Mouse (Mus musculus): Measurements from ENCODE around the gene Tgm6. TPM values are rescaled to one million over a fixed set of nuclear protein-coding genes. Genes with fewer than 3 reads are reported as not detected.

Gene Tgm6
- polyA plus RNA-seq, 1 experiment from 2014 or later: not detected

DNA sequence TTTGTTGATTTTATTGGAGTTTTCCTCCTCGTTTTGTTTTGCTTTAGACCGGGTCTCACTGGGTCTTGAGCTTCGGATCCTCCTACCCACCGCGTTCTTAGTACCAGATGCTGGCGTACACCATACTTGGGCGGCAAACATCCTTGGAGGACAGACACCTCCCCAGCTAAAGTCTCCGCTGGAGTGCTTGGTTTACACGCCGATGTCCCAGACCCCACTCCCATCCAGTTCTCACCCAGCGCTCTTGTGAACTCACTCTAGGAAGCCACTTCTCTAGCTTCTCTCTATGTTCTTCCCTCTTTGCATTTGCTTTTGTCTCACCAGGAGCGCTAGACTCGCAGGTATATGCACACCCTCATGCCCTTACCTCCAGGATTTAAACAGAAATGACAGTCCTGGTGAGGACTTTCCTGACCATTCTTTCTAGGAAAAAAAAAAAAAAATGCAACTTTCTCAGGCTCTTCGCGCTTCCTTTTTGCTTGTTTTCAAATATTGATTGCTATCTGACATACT, 67.3 kb downstream of the Tgm6 start:
- Histone ChIP-seq H3K4me1 (peaks cover 16% of the 10 kb centered on the region), H3K9ac (peak overlapping the region; percentile 100), H3K27ac (peak overlapping the region; percentile 77), H3K4me2 (replicated peaks) (peak overlapping the region; percentile 80), H3K9me3 (no peaks in the 10 kb centered on the region), H3K4me3 (peak overlapping the region; percentile 99), H3K27me3 (no peaks in the 10 kb centered on the region), H3K36me3 (peaks cover 23% of the 10 kb centered on the region)
- 1% methylated on average over 15 of the region's 15 CpGs for WGBS
- ATAC-seq (ENCODE audit: low FRiP score, low read depth): peak; percentile 64

DNA sequence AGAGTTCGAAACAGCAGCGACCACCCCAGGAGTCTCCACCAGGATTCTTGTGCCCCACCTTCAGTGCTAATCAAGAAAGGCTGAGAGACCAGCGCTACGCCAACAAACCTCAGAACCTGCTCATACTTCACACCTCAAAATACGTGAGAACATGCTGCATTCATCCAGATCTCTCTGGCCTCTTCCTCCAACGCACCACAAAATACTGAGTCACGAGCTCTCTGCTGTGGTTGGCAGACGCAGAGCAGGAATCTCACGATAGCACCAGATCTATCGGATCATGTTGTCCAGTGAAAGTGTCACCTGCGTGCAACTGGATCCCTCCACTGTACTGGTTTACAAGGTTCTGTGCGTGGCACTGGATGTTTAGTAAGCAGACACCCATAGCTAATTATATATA, 76.2 kb downstream of the Tgm6 start:
- Histone ChIP-seq H3K4me2 (replicated peaks) (no peak overlapping the region), H3K4me3 (no peak overlapping the region), H3K9me3 (0 out of 2 replicates have a peak, but pooled peaks cover 7% of the 10 kb centered on the region), H3K9ac (no peak overlapping the region), H3K27ac (no peak overlapping the region), H3K36me3 (no peaks in the 10 kb centered on the region), H3K27me3 (no peaks in the 10 kb centered on the region), H3K4me1 (no peaks in the 10 kb centered on the region)
- no peak for ATAC-seq (ENCODE audit: low FRiP score, low read depth)
- 83% methylated on average over 12 of the region's 12 CpGs for WGBS

DNA sequence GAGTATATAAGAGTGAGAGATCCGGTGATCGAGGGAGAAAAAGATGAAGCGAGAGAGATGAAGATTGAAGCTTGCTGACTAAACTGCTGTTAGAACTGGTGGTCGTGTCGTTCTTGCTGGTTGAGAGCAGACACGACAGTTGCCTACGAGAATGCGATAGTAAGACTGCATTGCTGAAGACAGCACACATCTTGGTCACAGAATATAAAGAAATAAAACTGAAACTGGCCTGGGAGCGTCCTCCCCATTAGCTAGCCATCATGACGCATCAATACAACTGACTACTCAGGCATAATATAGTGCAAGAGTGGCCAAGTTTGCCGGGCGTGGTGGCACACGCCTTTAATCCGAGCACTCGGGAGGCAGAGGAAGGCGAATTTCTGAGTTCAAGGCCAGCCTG, 82.7 kb downstream of the Tgm6 start, which contains the start of gene Tmc2:
Gene Tmc2 (plus strand): TSS at position 301 of the 400 bp plus-strand sequence.
- H3K4me3 ChIP-seq: no peak within 1 kb of the TSS
- H3K9ac ChIP-seq: no peak within 1 kb of the TSS
- no peaks in the 10 kb centered on the region for H3K4me1 ChIP-seq
- peaks cover 5% of the 10 kb centered on the region; the same call in 1 of the 2 replicates for H3K9me3 ChIP-seq
- H3K36me3 ChIP-seq: no peaks in the 10 kb centered on the region
- ATAC-seq (ENCODE audit: low FRiP score, low read depth): no peak
- H3K27me3 ChIP-seq: no peaks in the 10 kb centered on the region
- WGBS: 92% methylated on average over 16 of the region's 16 CpGs
- no peak within 1 kb of the TSS for H3K4me2 ChIP-seq (replicated peaks)
- H3K27ac ChIP-seq: no peak within 1 kb of the TSS

DNA sequence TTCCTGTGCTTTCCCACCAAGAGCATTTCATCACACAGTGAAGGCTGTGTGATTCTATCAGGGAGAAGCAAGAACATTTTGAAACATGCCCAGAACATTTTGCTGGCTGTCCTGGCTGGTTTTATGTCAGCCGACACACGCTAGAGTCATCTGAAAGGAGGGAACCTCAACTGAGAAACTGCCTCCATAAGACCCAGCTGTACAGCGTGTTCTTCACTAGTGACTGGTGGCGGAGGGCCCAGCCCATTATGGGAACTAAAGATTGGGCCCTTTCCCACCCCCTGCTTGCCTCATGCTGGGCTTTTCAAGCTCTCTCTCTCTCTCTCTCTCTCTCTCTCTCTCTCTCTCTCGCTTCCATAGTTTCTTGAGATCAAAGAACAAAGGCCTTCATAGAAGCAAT, 88.7 kb downstream of the Tgm6 start:
- Histone ChIP-seq H3K4me2 (replicated peaks) (no peak overlapping the region), H3K36me3 (no peaks in the 10 kb centered on the region), H3K27ac (no peak overlapping the region), H3K9me3 (peaks cover 4% of the 10 kb centered on the region; the same call in 1 of the 2 replicates), H3K27me3 (no peaks in the 10 kb centered on the region), H3K9ac (no peak overlapping the region), H3K4me1 (no peaks in the 10 kb centered on the region), H3K4me3 (no peak overlapping the region)
- WGBS: 71% methylated on average over 5 of the region's 5 CpGs
- no peak for ATAC-seq (ENCODE audit: low FRiP score, low read depth)

Other genes starting within 250 kb of the Tgm6 start
- 0.15 and 0.17 TPM in 2 replicates for gene Tgm3, start 100.1 kb upstream of the Tgm6 start, polyA plus RNA-seq (2015; fragmentation: Nextera tagmentation; extraction: Ambion mirVana)
- gene Snrpb, start 67.0 kb downstream of the Tgm6 start, polyA plus RNA-seq (2015; fragmentation: Nextera tagmentation; extraction: Ambion mirVana): 632 and 645 TPM in 2 replicates
- not detected in 2 replicates for gene Tmc2, start 82.8 kb downstream of the Tgm6 start, polyA plus RNA-seq (2015; fragmentation: Nextera tagmentation; extraction: Ambion mirVana)
- gene Nop56, start 162.0 kb downstream of the Tgm6 start, polyA plus RNA-seq (2015; fragmentation: Nextera tagmentation; extraction: Ambion mirVana): 300 and 311 TPM in 2 replicates
- gene Idh3b, start 172.1 kb downstream of the Tgm6 start, polyA plus RNA-seq (2015; fragmentation: Nextera tagmentation; extraction: Ambion mirVana): 155 and 158 TPM in 2 replicates
- 2.8 and 2.9 TPM in 2 replicates for gene Ebf4, start 182.8 kb downstream of the Tgm6 start, polyA plus RNA-seq (2015; fragmentation: Nextera tagmentation; extraction: Ambion mirVana)

Data from limb, embryonic 13.5 days (tissue).